Mouse (Mus musculus) myocyte (in vitro differentiated cells): ENCODE measurements around the gene Clrn1.

ENCODE experiments used
- CEBPB ChIP-seq: IDR thresholded peaks from 2 replicates; pipeline ENCODE4 v1.6.1; 2011; ENCODE audit warnings: mild to moderate bottlenecking, moderate library complexity; ENCODE audit not compliant: poor library complexity, insufficient read depth, severe bottlenecking
- E2F4 ChIP-seq: IDR thresholded peaks from one replicate; pipeline ENCODE4 v1.6.1; 2011; ENCODE audit warnings: mild to moderate bottlenecking, control low read depth, moderate library complexity; ENCODE audit not compliant: insufficient read depth
- MAX ChIP-seq: IDR thresholded peaks from one replicate; pipeline ENCODE4 v1.6.1; 2011; ENCODE audit warnings: low read depth, mild to moderate bottlenecking, control low read depth
- MYOD1 ChIP-seq, 3 experiments: IDR thresholded peaks; one replicate each; pipeline ENCODE4 v1.6.1; 2011; ENCODE audit warnings: control low read depth in 2 of 3, low read depth in 2 of 3, mild to moderate bottlenecking in 2 of 3, moderate library complexity in 1 of 3; ENCODE audit not compliant: insufficient read length in 2 of 3, control insufficient read depth in 1 of 3
- MYOG ChIP-seq, 3 experiments: IDR thresholded peaks; one replicate each; pipeline ENCODE4 v1.6.1; 2011; ENCODE audit warnings: control low read depth in 2 of 3, low read depth in 2 of 3, mild to moderate bottlenecking in 2 of 3; ENCODE audit not compliant: insufficient read length in 2 of 3, control insufficient read depth in 1 of 3, insufficient read depth in 1 of 3
- POLR2A ChIP-seq: IDR thresholded peaks from one replicate; pipeline ENCODE4 v1.6.1; 2011; ENCODE audit warnings: low read depth, mild to moderate bottlenecking, control low read depth, moderate library complexity; ENCODE audit not compliant: insufficient read length
- POLR2AphosphoS2 ChIP-seq: IDR thresholded peaks from one replicate; pipeline ENCODE4 v1.6.1; 2011; ENCODE audit warnings: low read depth, control low read depth; ENCODE audit not compliant: insufficient read length
- REST ChIP-seq: IDR thresholded peaks from one replicate; pipeline ENCODE4 v1.6.1; 2011; ENCODE audit warnings: mild to moderate bottlenecking, control low read depth, moderate library complexity; ENCODE audit not compliant: insufficient read depth, insufficient read length
- TCF12 ChIP-seq: IDR thresholded peaks from one replicate; pipeline ENCODE4 v1.6.1; 2011; ENCODE audit warnings: mild to moderate bottlenecking, control low read depth; ENCODE audit not compliant: poor library complexity, insufficient read depth, severe bottlenecking
- TCF3 ChIP-seq: IDR thresholded peaks from one replicate; pipeline ENCODE4 v1.6.1; 2011; ENCODE audit warnings: low read depth, control low read depth; ENCODE audit not compliant: insufficient read length
- USF1 ChIP-seq: IDR thresholded peaks from one replicate; pipeline ENCODE4 v1.6.1; 2011; ENCODE audit warnings: low read depth, mild to moderate bottlenecking, control low read depth, moderate library complexity

DNA sequence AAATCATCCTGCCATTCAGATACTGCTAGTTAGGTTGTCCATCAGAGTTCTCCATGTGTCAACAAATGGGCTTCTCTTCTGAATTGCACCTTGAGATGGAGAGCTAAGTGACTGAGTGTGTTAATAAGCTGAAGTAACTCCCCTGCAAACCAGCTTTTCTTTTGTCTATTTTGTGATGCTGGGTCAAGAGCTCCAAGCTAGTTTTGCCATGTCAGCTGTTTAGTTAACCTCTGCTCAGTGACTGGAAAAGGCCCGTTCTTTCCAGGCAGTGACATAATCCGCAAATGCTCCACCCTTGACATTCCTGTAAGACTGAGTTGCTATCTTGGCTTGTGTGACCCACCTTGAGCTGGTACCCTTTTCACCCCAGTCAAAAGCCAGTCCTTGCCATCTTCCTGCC is 22.2 kb downstream of the Clrn1 start:
- no peak for TF ChIP-seq MAX
- no peak for TF ChIP-seq POLR2A
- no peak for TF ChIP-seq MYOD1 (IDR thresholded peaks at IDR 0.05; ENCODE audit: control insufficient read depth in 1 of 3, insufficient read length in 2 of 3, low read depth in 2 of 3)
- TF ChIP-seq CEBPB: no peak
- no peak for TF ChIP-seq POLR2AphosphoS2
- TF ChIP-seq MYOG (IDR thresholded peaks at IDR 0.05; ENCODE audit: control insufficient read depth in 1 of 3, insufficient read depth in 1 of 3, insufficient read length in 2 of 3, low read depth in 2 of 3): no peak
- TF ChIP-seq E2F4: no peak
- no peak for TF ChIP-seq USF1
- no peak for TF ChIP-seq TCF12
- no peak for TF ChIP-seq REST
- no peak for TF ChIP-seq TCF3
